Mouse (Mus musculus) MEL (cell line): ENCODE data around the gene Itga5. TPM values are rescaled to one million over a fixed set of nuclear protein-coding genes. Genes with fewer than 3 reads are reported as not detected.
A peak's percentile ranks its signal among the peaks of the same experiment; 100 is the strongest.

Experiments used
- DNase-seq: peaks from one replicate; pipeline ENCODE4 v3.0.0; 2011; ENCODE audit warnings: low read depth, low spot score
- H3K27ac ChIP-seq: 2 replicates; pipeline ENCODE4 v1.5.1; 2012; ENCODE audit warnings: low read depth, mild to moderate bottlenecking, control low read depth, low read length, moderate library complexity; ENCODE audit not compliant: control insufficient read depth
- H3K27me3 ChIP-seq, 2 experiments: fragments of 150-350 bp in 1 of 2; sonication (generic) in 1 of 2; 2 replicates each; pipeline ENCODE4 v1.6.1; 2012; ENCODE audit warnings: low read length in 2 of 2, mild to moderate bottlenecking in 2 of 2, improper control_type of control experiment in 1 of 2, moderate library complexity in 1 of 2; ENCODE audit not compliant: insufficient read depth in 2 of 2, control insufficient read depth in 1 of 2
- H3K36me3 ChIP-seq, 2 experiments: 2 replicates each; pipeline ENCODE4 v1.6.1; 2012 to 2014; ENCODE audit warnings: low read length in 2 of 2, improper control_type of control experiment in 1 of 2, inconsistent platforms in 1 of 2, mild to moderate bottlenecking in 1 of 2; ENCODE audit not compliant: insufficient read depth in 2 of 2, control insufficient read depth in 1 of 2
- H3K4me1 ChIP-seq, 2 experiments: fragments of 150-350 bp in 1 of 2; sonication (generic) in 1 of 2; 2 replicates each; pipeline ENCODE4 v1.6.1; 2012; ENCODE audit warnings: low read length in 2 of 2, improper control_type of control experiment in 1 of 2, mild to moderate bottlenecking in 1 of 2; ENCODE audit not compliant: insufficient read depth in 2 of 2, control insufficient read depth in 1 of 2
- H3K4me3 ChIP-seq, 2 experiments: fragments of 150-350 bp in 1 of 2; sonication (generic) in 1 of 2; 2 replicates each; pipeline ENCODE4 v1.5.1; 2012; ENCODE audit warnings: low read depth in 2 of 2, low read length in 2 of 2, mild to moderate bottlenecking in 2 of 2, moderate library complexity in 2 of 2, control low read depth in 1 of 2, improper control_type of control experiment in 1 of 2; ENCODE audit not compliant: control insufficient read depth in 1 of 2, insufficient read depth in 1 of 2
- H3K79me2 ChIP-seq: 2 replicates; pipeline ENCODE4 v1.6.1; 2012; ENCODE audit warnings: mild to moderate bottlenecking, low read length, moderate library complexity; ENCODE audit not compliant: control insufficient read depth, poor library complexity, insufficient read depth
- H3K9ac ChIP-seq: 2 replicates; pipeline ENCODE4 v1.6.1; 2012; ENCODE audit warnings: low read depth, mild to moderate bottlenecking, control low read depth, low read length, moderate library complexity; ENCODE audit not compliant: control insufficient read depth, poor library complexity, severe bottlenecking
- H3K9me3 ChIP-seq: fragments of 150-350 bp; sonication (generic); replicated peaks from 2 replicates; pipeline ENCODE4 v1.6.1; 2012; ENCODE audit warnings: mild to moderate bottlenecking, low read length, improper control_type of control experiment, moderate library complexity; ENCODE audit not compliant: insufficient read depth
- BHLHE40 ChIP-seq: IDR thresholded peaks from 2 replicates; pipeline ENCODE4 v1.6.1; 2012; ENCODE audit warnings: low read depth, mild to moderate bottlenecking, inconsistent platforms, low read length, improper control_type of control experiment, borderline replicate concordance
- CHD1 ChIP-seq: IDR thresholded peaks from 2 replicates; pipeline ENCODE4 v1.6.1; 2012; ENCODE audit warnings: low read depth, mild to moderate bottlenecking, inconsistent platforms, low read length, improper control_type of control experiment
- CTCF ChIP-seq, 3 experiments: IDR thresholded peaks in 2 of 3; conservative IDR thresholded peaks in 1 of 3; 2 replicates each; pipeline ENCODE4 v1.5.1; 2011 to 2012; ENCODE audit warnings: low read length in 3 of 3, low read depth in 2 of 3, mild to moderate bottlenecking in 2 of 3, improper control_type of control experiment in 1 of 3, inconsistent platforms in 1 of 3, mixed read lengths in 1 of 3, moderate library complexity in 1 of 3; ENCODE audit not compliant: control insufficient read depth in 1 of 3, insufficient read depth in 1 of 3, poor library complexity in 1 of 3, severe bottlenecking in 1 of 3
- E2F4 ChIP-seq: IDR thresholded peaks from 2 replicates; pipeline ENCODE4 v1.6.1; 2011; ENCODE audit warnings: low read depth, low read length, improper control_type of control experiment, borderline replicate concordance
- ELF1 ChIP-seq: IDR thresholded peaks from 2 replicates; pipeline ENCODE4 v1.6.1; 2014; ENCODE audit warnings: low read depth, mild to moderate bottlenecking, inconsistent platforms, low read length, improper control_type of control experiment, moderate library complexity
- EP300 ChIP-seq, 2 experiments: IDR thresholded peaks; 2 replicates each; pipeline ENCODE4 v1.6.1; 2011; ENCODE audit warnings: improper control_type of control experiment in 2 of 2, low read length in 2 of 2, low read depth in 1 of 2, mild to moderate bottlenecking in 1 of 2
- ETS1 ChIP-seq: IDR thresholded peaks from 2 replicates; pipeline ENCODE4 v1.6.1; 2012; ENCODE audit warnings: low read depth, mild to moderate bottlenecking, inconsistent platforms, low read length, improper control_type of control experiment, moderate library complexity
- JUND ChIP-seq: IDR thresholded peaks from 2 replicates; pipeline ENCODE4 v1.6.1; 2011; ENCODE audit warnings: low read depth, mild to moderate bottlenecking, improper control_type of control experiment, low read length
- KAT2A ChIP-seq: conservative IDR thresholded peaks from 2 replicates; pipeline ENCODE4 v1.6.1; 2012; ENCODE audit warnings: low read depth, low read length, improper control_type of control experiment, inconsistent platforms
- MAZ ChIP-seq: IDR thresholded peaks from 2 replicates; pipeline ENCODE4 v1.6.1; 2012; ENCODE audit warnings: low read depth, mild to moderate bottlenecking, inconsistent platforms, low read length, improper control_type of control experiment
- MYC ChIP-seq: IDR thresholded peaks from 2 replicates; pipeline ENCODE4 v1.6.1; 2011; ENCODE audit warnings: low read depth, mild to moderate bottlenecking, low read length, improper control_type of control experiment, moderate library complexity
- RAD21 ChIP-seq: IDR thresholded peaks from 2 replicates; pipeline ENCODE4 v1.6.1; 2011; ENCODE audit warnings: mild to moderate bottlenecking, low read depth, low read length, improper control_type of control experiment
- SIN3A ChIP-seq: IDR thresholded peaks from 2 replicates; pipeline ENCODE4 v1.6.1; 2012; ENCODE audit warnings: low read length, improper control_type of control experiment, inconsistent platforms
- SMC3 ChIP-seq: IDR thresholded peaks from 2 replicates; pipeline ENCODE4 v1.6.1; 2011; ENCODE audit warnings: low read depth, low read length, improper control_type of control experiment
- TAL1 ChIP-seq: IDR thresholded peaks from 2 replicates; pipeline ENCODE4 v1.6.1; 2012; ENCODE audit warnings: mild to moderate bottlenecking, inconsistent platforms, low read length, moderate library complexity, mixed read lengths
- TCF12 ChIP-seq: IDR thresholded peaks from 2 replicates; pipeline ENCODE4 v1.6.1; 2014; ENCODE audit warnings: low read depth, mild to moderate bottlenecking, inconsistent platforms, low read length, improper control_type of control experiment, moderate library complexity
- USF1 ChIP-seq: IDR thresholded peaks from 2 replicates; pipeline ENCODE4 v1.6.1; 2014; ENCODE audit warnings: low read depth, mild to moderate bottlenecking, inconsistent platforms, low read length, improper control_type of control experiment, moderate library complexity
- USF2 ChIP-seq, 2 experiments: IDR thresholded peaks; 2 replicates each; pipeline ENCODE4 v1.6.1; 2011 to 2012; ENCODE audit warnings: improper control_type of control experiment in 2 of 2, low read length in 2 of 2, borderline replicate concordance in 1 of 2, inconsistent platforms in 1 of 2, low read depth in 1 of 2, mild to moderate bottlenecking in 1 of 2; ENCODE audit not compliant: insufficient read depth in 1 of 2
- ZC3H11A ChIP-seq: IDR thresholded peaks from 2 replicates; pipeline ENCODE4 v1.6.1; 2012; ENCODE audit warnings: low read depth, mild to moderate bottlenecking, inconsistent platforms, low read length, improper control_type of control experiment
- ZKSCAN1 ChIP-seq: IDR thresholded peaks from 2 replicates; pipeline ENCODE4 v1.6.1; 2012; ENCODE audit warnings: low read depth, mild to moderate bottlenecking, inconsistent platforms, low read length, improper control_type of control experiment, moderate library complexity
- ZNF384 ChIP-seq: IDR thresholded peaks from 2 replicates; pipeline ENCODE4 v1.6.1; 2012; ENCODE audit warnings: low read depth, mild to moderate bottlenecking, inconsistent platforms, low read length, improper control_type of control experiment
- polyA plus RNA-seq, 2 experiments: library from polyadenylated mRNA; stranded (reverse) in 1 of 2; unstranded in 1 of 2; fragments of >175 nt in 1 of 2; fragments of >200 nt in 1 of 2; gene quantifications; 2 replicates each; pipeline versions ENCODE4 v1.2.1 to v1.2.4; 2012; ENCODE audit warnings: low replicate concordance in 2 of 2, low read depth in 1 of 2; ENCODE audit not compliant: insufficient read length in 2 of 2, insufficient read depth in 1 of 2, missing spikeins in 1 of 2
- total RNA-seq: library from RNA; depleted of rRNA; stranded (reverse); fragments of 300-350 nt; gene quantifications from 2 replicates; pipeline ENCODE4 v1.2.3, GENCODE M21; 2012

The Itga5 gene
- total and polyA plus RNA-seq, 3 experiments: 6.0 to 17.4 TPM; not detected in 1

DNA sequence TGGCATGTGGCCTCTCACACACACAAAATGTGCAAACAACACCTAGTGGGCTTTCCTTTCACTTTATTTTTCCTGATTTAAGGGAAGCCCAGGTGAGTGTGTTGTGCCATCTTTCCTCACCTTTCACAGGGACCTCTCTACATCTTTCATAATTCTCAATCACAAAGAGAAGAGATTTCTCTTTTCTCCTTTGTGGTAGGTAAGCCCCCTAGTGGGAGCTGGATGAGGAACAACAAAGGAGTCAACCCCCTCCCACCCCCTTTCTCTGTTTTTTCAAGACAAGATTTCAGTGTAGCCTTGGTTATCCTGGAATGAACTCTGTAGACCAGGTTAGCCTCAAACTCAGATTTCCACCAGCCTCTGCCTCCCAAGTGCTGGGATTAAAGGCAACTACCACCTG lies 23.0 kb downstream of the Itga5 start:
- DNase-seq: peak; percentile 15
- Histone ChIP-seq H3K4me3 (no peak overlapping the region), H3K27ac (no peak overlapping the region), H3K9ac (no peak overlapping the region), H3K36me3 (peaks cover 2 to 6% of the 10 kb centered on the region in 2 experiments; a peak in 3 of 4 replicates), H3K79me2 (peaks cover 10% of the 10 kb centered on the region), H3K9me3 (no peaks in the 10 kb centered on the region), H3K27me3 (no peaks in the 10 kb centered on the region), H3K4me1 (peaks cover 0 to 5% of the 10 kb centered on the region in 2 experiments; a peak in 3 of 4 replicates)
- no peak for TF ChIP-seq JUND
- TF ChIP-seq CTCF (IDR thresholded peaks at IDR 0.05 in 2 of 3, conservative IDR thresholded peaks at IDR 0.05 in 1 of 3; ENCODE audit: control insufficient read depth in 1 of 3, insufficient read depth in 1 of 3, low read depth in 2 of 3, low read length in 3 of 3, poor library complexity in 1 of 3, severe bottlenecking in 1 of 3): peak in 2 of 3 experiments; percentile 8 to 13; a peak in 1 of 6 replicates
- TF ChIP-seq, all 39 proteins: peak for 1

DNA sequence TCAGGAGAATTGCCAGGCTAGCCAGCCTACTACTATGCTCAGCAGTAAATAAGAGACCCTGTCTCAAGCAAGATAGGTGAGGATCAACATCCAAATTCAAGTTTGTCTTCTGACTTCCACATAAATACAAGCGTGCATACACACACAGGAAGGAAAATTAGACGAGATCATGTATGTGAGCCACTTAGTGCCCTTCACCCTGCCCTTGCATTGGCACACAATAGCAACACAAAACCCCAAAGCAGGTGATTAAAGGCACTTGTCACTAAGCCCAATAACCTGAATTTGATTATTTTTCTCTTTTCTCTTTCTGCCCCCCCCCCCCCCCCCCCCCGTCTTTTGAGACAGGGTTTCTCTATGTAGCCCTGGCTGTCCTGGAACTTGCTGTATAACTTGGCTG lies 23.6 kb downstream of the Itga5 start:
- H3K36me3 ChIP-seq: peaks cover 6 to 7% of the 10 kb centered on the region in 2 experiments
- peaks cover 0 to 10% of the 10 kb centered on the region in 2 experiments; a peak in 3 of 4 replicates for H3K4me1 ChIP-seq
- TF ChIP-seq BHLHE40: no peak
- no peak for TF ChIP-seq EP300 (IDR thresholded peaks at IDR 0.05; ENCODE audit: low read depth in 1 of 2, low read length in 2 of 2)
- TF ChIP-seq KAT2A: no peak
- no peak for TF ChIP-seq MAZ
- no peak for TF ChIP-seq TAL1
- no peak for TF ChIP-seq ETS1
- no peak for TF ChIP-seq ZNF384
- TF ChIP-seq ELF1: no peak
- no peak for TF ChIP-seq CHD1
- no peak for TF ChIP-seq USF1
- no peak for TF ChIP-seq E2F4
- TF ChIP-seq MYC: no peak
- no peak for TF ChIP-seq ZKSCAN1
- TF ChIP-seq, all 39 proteins: peak for 0

DNA sequence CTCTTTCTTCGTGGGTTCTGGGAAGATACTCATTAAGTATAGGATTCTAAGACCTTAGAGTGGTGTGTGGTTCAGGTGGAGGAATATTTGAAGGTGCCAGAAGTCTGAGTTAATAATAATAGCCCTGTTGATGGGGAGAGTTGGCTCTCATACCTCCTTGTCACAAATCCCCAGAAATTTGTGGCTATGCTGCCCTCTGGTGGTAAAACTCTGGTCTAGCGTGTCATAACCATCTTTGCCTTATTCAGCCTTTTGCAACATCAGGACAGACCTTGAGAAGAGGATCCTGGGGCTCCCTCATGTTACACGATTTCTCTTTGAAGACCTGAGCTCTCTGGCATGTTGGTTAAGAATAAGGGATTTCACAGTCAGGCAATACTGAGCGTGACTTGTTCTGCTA lies 24.1 kb downstream of the Itga5 start:
- Histone ChIP-seq H3K27ac (no peak overlapping the region), H3K36me3 (peaks cover 6 to 12% of the 10 kb centered on the region in 2 experiments), H3K4me1 (peaks cover 0 to 16% of the 10 kb centered on the region in 2 experiments; a peak in 3 of 4 replicates), H3K79me2 (peaks cover 15% of the 10 kb centered on the region), H3K4me3 (no peak overlapping the region), H3K9me3 (no peaks in the 10 kb centered on the region), H3K27me3 (no peaks in the 10 kb centered on the region), H3K9ac (no peak overlapping the region)
- peak; percentile 84 for DNase-seq
- no peak for TF ChIP-seq JUND
- peak; percentile 36 to 72 (median 50) for TF ChIP-seq CTCF (IDR thresholded peaks at IDR 0.05 in 2 of 3, conservative IDR thresholded peaks at IDR 0.05 in 1 of 3; ENCODE audit: control insufficient read depth in 1 of 3, insufficient read depth in 1 of 3, low read depth in 2 of 3, low read length in 3 of 3, poor library complexity in 1 of 3, severe bottlenecking in 1 of 3)
- no peak for TF ChIP-seq TCF12
- no peak for TF ChIP-seq USF2 (IDR thresholded peaks at IDR 0.05; ENCODE audit: borderline replicate concordance in 1 of 2, insufficient read depth in 1 of 2, low read depth in 1 of 2, low read length in 2 of 2)
- peak; percentile 38; the same call in 1 of the 2 replicates for TF ChIP-seq ZC3H11A
- peak; percentile 51 for TF ChIP-seq SMC3
- peak; percentile 70 for TF ChIP-seq RAD21
- 0 out of 2 replicates have a peak, but pooled peaks have one; percentile 16 for TF ChIP-seq SIN3A

More for the DNA sequence above, 23.6 kb downstream of the Itga5 start:
- Histone ChIP-seq H3K79me2 (peaks cover 15% of the 10 kb centered on the region), H3K27ac (no peak overlapping the region), H3K27me3 (no peaks in the 10 kb centered on the region), H3K9ac (no peak overlapping the region), H3K4me3 (no peak overlapping the region), H3K9me3 (no peaks in the 10 kb centered on the region)
- peak; percentile 16 for DNase-seq
